Mouse (Mus musculus) hindbrain, postnatal 0 days (tissue): Measurements from ENCODE around the gene Il20. TPM values are rescaled to one million over a fixed set of nuclear protein-coding genes. Genes with fewer than 3 reads are reported as not detected.
A peak's percentile ranks its signal among the peaks of the same experiment; 100 is the strongest.

Experiments
- ATAC-seq: fragments of 200-750 bp; cut with Nextera tagmentation; 2 replicates; pipeline ENCODE4 v1.8.0; 2017; ENCODE audit warnings: mild to moderate bottlenecking, moderate TSS enrichment, moderate library complexity
- DNase-seq: peaks from one replicate; pipeline ENCODE4 v3.0.0-alpha.2; 2015; ENCODE audit warnings: low spot score
- H3K27ac ChIP-seq: fragments of 300-500 bp; sonication (generic); 2 replicates; pipeline ENCODE4 v1.5.1; 2014; ENCODE audit warnings: mild to moderate bottlenecking
- H3K27me3 ChIP-seq: fragments of 300-500 bp; sonication (generic); 2 replicates; pipeline ENCODE4 v1.6.1; 2014; ENCODE audit warnings: low read length, mixed read lengths; ENCODE audit not compliant: insufficient read depth
- H3K36me3 ChIP-seq: fragments of 300-500 bp; sonication (generic); 2 replicates; pipeline ENCODE4 v1.6.1; 2014; ENCODE audit warnings: low read length, mixed read lengths; ENCODE audit not compliant: insufficient read depth
- H3K4me1 ChIP-seq: fragments of 300-500 bp; sonication (generic); 2 replicates; pipeline ENCODE4 v1.6.1; 2014; ENCODE audit warnings: antibody characterized with exemption, low read length, mixed read lengths; ENCODE audit not compliant: insufficient read depth
- H3K4me2 ChIP-seq: fragments of 300-500 bp; sonication (generic); 2 replicates; pipeline ENCODE4 v1.6.1; 2014; ENCODE audit warnings: low read depth, mild to moderate bottlenecking, low read length, moderate library complexity, mixed read lengths
- H3K4me3 ChIP-seq: fragments of 300-500 bp; sonication (generic); 2 replicates; pipeline ENCODE4 v1.5.1; 2014; ENCODE audit warnings: low read length
- H3K9ac ChIP-seq: fragments of 300-500 bp; sonication (generic); replicated peaks from 2 replicates; pipeline ENCODE4 v1.6.1; 2014; ENCODE audit warnings: mild to moderate bottlenecking, low read length, moderate library complexity, mixed read lengths
- H3K9me3 ChIP-seq: fragments of 300-500 bp; sonication (generic); 2 replicates; pipeline ENCODE4 v1.6.1; 2016; ENCODE audit warnings: low read length, mixed read lengths
- CTCF ChIP-seq: IDR thresholded peaks from 2 replicates; pipeline ENCODE4 v1.5.1; 2016; ENCODE audit warnings: antibody characterized with exemption, control low read depth, low read depth
- WGBS: fragments of 180-500 bp; shearing (Covaris S2); extraction: QIAGEN DNeasy Blood & Tissue Kit; methylation state at CpG from one replicate; pipeline ENCODE4 v1.1.7; 2014; 5-methylcytosine and 5-hydroxymethylcytosine counted together
- polyA plus RNA-seq: library from polyadenylated mRNA; unstranded; fragments of >200 nt; fragmentation: Nextera tagmentation; extraction: Ambion mirVana; gene quantifications from 2 replicates; pipeline ENCODE4 v1.2.1, GENCODE M21; 2015
- total RNA-seq: library from RNA; depleted of rRNA; stranded (reverse); fragments of >200 nt; gene quantifications from 2 replicates; pipeline ENCODE4 v1.2.3, GENCODE M21; 2014

Gene Il20
- total and polyA plus RNA-seq, 2 experiments from 2014 or later, result not detected

DNA sequence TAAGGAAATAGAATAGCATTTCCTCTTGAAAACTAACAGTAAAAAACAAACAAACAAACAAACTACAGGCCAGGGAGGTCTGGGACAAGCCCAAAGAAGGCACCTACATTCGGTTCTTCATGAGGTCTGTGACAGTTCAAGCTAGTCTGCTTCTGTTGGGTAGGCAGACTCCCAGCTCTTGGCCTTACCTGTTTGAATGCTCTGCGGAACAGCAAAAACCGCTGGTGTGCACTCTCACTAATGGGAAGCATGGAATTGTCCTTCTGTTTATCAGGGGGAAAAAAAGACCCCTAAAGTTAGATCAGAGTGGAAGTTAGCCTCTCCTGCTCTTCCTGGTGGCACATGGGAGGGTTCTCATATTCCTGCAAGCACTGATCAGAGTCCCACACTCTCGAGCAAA, 28.1 kb downstream of the Il20 start:
- Histone ChIP-seq H3K27ac (no peak overlapping the region), H3K4me3 (no peak overlapping the region)

DNA sequence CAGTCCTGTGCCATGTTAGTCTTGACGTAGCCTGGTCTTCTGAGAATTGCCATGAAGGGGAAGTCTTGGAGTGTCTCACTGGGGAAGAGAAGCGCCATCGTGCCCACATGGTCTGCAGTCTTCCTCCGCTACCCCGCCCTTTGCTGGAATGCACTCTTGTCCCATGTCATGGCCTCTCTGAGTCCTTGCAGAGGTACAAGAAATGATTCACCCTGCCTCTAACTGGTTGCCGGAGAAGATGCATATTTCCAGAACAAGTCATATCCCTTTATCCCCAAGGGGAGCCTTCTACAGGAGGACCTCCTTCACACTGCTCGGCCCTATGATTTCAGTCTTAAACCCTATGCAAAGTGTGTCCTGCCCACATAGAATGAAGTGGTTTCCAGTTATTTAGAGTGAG, 31.3 kb downstream of the Il20 start:
- Histone ChIP-seq H3K9me3 (no peaks in the 10 kb centered on the region), H3K9ac (no peak overlapping the region), H3K4me1 (no peaks in the 10 kb centered on the region), H3K27ac (no peak overlapping the region), H3K27me3 (peaks cover 3% of the 10 kb centered on the region; the same call in 1 of the 2 replicates), H3K4me2 (no peak overlapping the region), H3K4me3 (no peak overlapping the region), H3K36me3 (no peaks in the 10 kb centered on the region)
- DNase-seq (no peak), ATAC-seq (no peak)
- 95% methylated on average over 7 of the region's 7 CpGs for WGBS
- TF ChIP-seq CTCF, result no peak

More for the DNA sequence above, 28.1 kb downstream of the Il20 start:
- no peak overlapping the region for H3K4me2 ChIP-seq
- no peak overlapping the region for H3K9ac ChIP-seq
- ATAC-seq, result no peak
- no peaks in the 10 kb centered on the region for H3K36me3 ChIP-seq
- no peaks in the 10 kb centered on the region for H3K4me1 ChIP-seq
- no peak for DNase-seq
- no peak for TF ChIP-seq CTCF
- no peaks in the 10 kb centered on the region for H3K9me3 ChIP-seq
- peaks cover 3% of the 10 kb centered on the region; the same call in 1 of the 2 replicates for H3K27me3 ChIP-seq
- 86% methylated on average over 4 of the region's 4 CpGs for WGBS

DNA sequence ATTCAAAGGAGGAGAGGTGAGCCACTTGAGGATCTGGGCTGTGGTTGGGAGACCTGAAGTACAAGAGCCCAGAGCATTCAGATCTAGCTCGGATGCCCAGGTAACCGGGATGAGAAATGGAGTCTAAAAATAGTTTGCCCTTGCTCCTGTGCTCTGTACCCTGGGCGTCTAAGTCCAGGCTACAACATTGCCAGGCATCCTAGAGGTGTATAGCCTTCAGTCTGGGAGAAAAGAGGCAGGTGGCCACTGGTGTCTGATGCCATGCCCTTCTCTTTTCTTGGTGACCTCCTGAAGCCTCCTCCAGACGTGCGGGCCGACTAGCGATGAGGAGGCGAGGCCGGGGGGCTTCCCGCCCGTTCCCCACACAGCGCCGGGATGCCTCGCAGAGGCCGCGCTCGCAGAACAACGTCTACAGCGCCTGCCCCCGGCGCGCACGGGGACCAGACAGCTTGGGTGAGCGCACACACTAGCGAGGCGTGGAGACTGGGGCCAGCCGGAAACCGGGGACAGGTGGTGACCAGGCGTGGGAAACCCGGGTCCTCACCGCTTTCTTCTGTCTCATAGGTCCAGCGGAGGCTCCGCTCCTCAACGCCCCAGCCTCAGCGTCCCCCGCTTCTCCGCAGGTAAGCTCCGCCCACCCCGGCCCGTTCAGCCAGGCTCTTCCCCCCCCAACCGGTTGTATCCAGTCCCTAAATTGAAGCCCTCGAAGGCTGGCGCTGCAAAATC, 33.2 kb downstream of the Il20 start:
- peak; percentile 83 for ATAC-seq
- no peak for TF ChIP-seq CTCF

DNA sequence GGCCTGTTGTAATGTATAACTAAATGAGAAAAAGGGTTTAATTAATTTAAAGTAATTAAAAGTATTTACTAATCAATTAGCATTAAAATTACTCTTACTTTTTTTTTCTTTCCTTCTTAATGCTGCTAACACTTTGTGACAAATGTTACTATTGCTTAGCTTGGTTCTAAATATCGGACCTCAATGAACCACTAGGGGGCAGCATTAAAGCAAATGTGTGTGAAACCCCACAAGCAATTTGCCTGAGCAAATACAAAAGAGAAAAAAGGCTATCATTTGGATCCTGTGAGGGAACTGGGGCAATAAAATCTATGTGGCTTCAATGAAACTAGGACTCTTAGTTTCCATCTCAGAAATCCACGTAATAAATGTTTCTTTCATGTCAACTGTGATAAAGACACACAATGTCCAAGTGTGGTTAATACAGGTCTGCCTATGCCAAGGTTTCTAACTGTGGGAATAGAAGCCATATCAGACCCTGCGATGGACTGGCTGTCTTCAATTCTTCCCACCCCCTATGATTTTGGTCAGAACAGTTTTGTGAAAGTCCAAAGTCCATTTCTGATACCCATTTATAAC, 34.2 kb downstream of the Il20 start:
- Histone ChIP-seq H3K4me1 (no peaks in the 10 kb centered on the region), H3K27me3 (peaks cover 3% of the 10 kb centered on the region; the same call in 1 of the 2 replicates), H3K4me3 (no peak overlapping the region), H3K9ac (no peak overlapping the region), H3K27ac (no peak overlapping the region), H3K36me3 (no peaks in the 10 kb centered on the region), H3K9me3 (no peaks in the 10 kb centered on the region), H3K4me2 (no peak overlapping the region)
- DNase-seq (peak; percentile 94), ATAC-seq (no peak; the same call in 1 of the 2 replicates)
- WGBS, result 25% methylated on average over 3 of the region's 3 CpGs
- TF ChIP-seq CTCF, result peak; percentile 82

More for the DNA sequence above, 33.2 kb downstream of the Il20 start:
- peak overlapping the region; percentile 46 for H3K4me3 ChIP-seq
- peak overlapping the region; percentile 77 for H3K4me2 ChIP-seq
- DNase-seq, result peak; percentile 48
- no peaks in the 10 kb centered on the region for H3K36me3 ChIP-seq
- H3K9ac ChIP-seq, result peak overlapping the region; percentile 47
- H3K27me3 ChIP-seq, result peaks cover 3% of the 10 kb centered on the region; the same call in 1 of the 2 replicates
- H3K27ac ChIP-seq, result no peak overlapping the region
- H3K4me1 ChIP-seq, result no peaks in the 10 kb centered on the region
- H3K9me3 ChIP-seq, result no peaks in the 10 kb centered on the region
- WGBS, result 3% methylated on average over 43 of the region's 43 CpGs

DNA sequence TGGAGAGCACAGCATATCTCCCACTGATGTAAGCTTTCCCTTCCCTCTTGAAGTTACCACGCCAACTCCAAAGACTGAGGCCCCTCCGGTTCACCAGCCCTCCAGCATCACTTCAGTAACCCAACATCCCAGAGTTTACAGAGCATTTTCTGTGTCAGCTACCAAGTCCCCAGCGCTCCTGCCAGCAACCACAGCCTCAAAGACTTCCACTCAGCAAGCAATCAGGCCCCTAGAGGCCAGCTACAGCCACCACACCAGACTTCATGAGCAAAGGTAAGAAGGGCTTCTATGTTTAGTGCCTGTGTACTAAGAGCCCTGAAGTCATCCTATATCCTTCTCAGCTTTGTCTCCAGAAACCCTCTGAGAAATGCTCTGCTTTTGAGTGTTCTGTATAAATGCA, 35.3 kb downstream of the Il20 start:
- no peak for ATAC-seq
- Histone ChIP-seq H3K9me3 (no peaks in the 10 kb centered on the region), H3K9ac (no peak overlapping the region), H3K4me3 (no peak overlapping the region), H3K27ac (no peak overlapping the region), H3K4me1 (no peaks in the 10 kb centered on the region), H3K27me3 (peaks cover 3% of the 10 kb centered on the region; the same call in 1 of the 2 replicates), H3K4me2 (no peak overlapping the region), H3K36me3 (no peaks in the 10 kb centered on the region)
- TF ChIP-seq CTCF, result no peak
- no peak for DNase-seq
- WGBS, result 72% methylated on average over 3 of the region's 3 CpGs

DNA sequence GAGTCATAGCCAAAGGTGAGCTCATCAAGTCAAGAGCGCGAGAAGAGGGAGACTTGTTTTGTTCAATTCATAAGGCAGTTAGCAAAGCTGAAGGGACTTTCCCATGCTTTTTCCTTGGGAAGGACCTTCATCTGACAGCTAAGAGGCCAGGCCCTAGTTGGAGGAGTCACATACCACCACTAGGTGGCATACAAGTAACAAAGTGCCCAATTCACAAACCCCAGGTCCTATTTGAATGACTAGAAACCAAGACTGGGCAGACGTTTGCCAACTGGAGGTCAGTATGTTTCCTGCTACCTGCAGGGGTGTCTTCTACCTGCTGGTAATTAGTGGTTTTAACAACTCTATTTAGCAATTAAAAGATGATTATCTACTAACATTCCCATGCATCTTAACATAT, 36.1 kb downstream of the Il20 start:
- Histone ChIP-seq H3K4me2 (no peak overlapping the region), H3K27ac (no peak overlapping the region), H3K27me3 (no peaks in the 10 kb centered on the region), H3K36me3 (no peaks in the 10 kb centered on the region), H3K9ac (no peak overlapping the region), H3K4me3 (no peak overlapping the region), H3K9me3 (no peaks in the 10 kb centered on the region), H3K4me1 (no peaks in the 10 kb centered on the region)
- peak; percentile 91 for TF ChIP-seq CTCF
- 43% methylated on average over 3 of the region's 3 CpGs for WGBS
- peak; percentile 84 for DNase-seq
- ATAC-seq, result peak; percentile 73

DNA sequence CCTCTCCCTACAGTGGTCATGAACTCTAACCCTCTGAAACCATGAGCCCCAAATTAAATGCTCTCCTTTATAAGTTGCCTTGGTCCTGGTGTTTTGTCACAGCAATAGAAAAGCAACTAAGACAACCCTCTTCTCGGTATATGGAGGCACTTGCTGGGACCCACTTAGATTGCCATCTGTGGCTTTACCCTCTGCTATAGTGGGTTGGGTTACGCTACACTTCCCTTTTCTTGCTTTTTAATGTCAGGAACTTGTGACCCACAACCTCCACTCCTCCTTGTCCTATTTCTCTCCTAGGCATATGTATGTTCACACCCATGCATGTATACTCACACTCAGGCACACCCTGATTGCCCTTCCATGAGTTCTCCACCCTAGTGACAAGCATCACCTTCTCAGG, 38.3 kb downstream of the Il20 start:
- H3K4me2 ChIP-seq, result no peak overlapping the region
- no peak overlapping the region for H3K9ac ChIP-seq
- no peak for ATAC-seq
- H3K27me3 ChIP-seq, result no peaks in the 10 kb centered on the region
- H3K27ac ChIP-seq, result no peak overlapping the region
- no peak overlapping the region for H3K4me3 ChIP-seq
- H3K9me3 ChIP-seq, result no peaks in the 10 kb centered on the region
- WGBS, result 87% methylated on average over 2 of the region's 2 CpGs
- H3K36me3 ChIP-seq, result no peaks in the 10 kb centered on the region
- H3K4me1 ChIP-seq, result no peaks in the 10 kb centered on the region
- TF ChIP-seq CTCF, result no peak
- no peak for DNase-seq
